Mouse (Mus musculus): Measurements from ENCODE around the gene Efcab5. TPM values are rescaled to one million over a fixed set of nuclear protein-coding genes. Genes with fewer than 3 reads are reported as not detected.

Gene Efcab5
- total RNA-seq (2014; fragmentation: Nextera tagmentation) (0.53 and 5.1 TPM in 2 replicates), total RNA-seq (2017) (0.66 and 0.87 TPM in 2 replicates), polyA plus RNA-seq (2012) (0.04 and 0.08 TPM in 2 replicates)

DNA sequence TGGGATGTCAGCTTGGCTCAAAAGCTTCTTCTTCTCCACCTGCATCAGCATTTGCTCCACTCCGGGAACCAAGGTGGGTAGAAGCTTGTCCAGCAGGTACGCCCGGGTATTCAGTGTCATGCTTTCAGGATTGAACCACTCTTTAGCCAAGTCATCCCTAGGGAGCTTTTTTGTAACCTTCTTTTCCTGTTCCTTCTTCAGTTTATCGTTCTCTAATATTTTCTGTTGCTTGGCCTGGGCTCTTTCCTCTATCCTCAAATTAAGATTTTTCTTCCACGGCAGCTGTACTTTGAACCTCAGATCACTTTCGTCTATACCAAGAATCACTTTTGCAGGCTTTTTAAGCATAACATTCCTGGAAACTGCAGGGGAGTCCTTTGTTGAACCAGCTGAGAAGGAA lies at the start of gene Efcab5:
Gene Efcab5, minus strand, starts transcription at position 101 of the 400 bp plus-strand sequence.
- no peak for TF ChIP-seq GATA1 (IDR thresholded peaks at IDR 0.05; ENCODE audit: borderline replicate concordance, low read length)
- no peak for TF ChIP-seq GATA2 (IDR thresholded peaks at IDR 0.05; ENCODE audit: borderline replicate concordance, low read depth, low read length)
- TF ChIP-seq POLR2AphosphoS5 (IDR thresholded peaks at IDR 0.05; ENCODE audit: insufficient replicate concordance, low read depth, low read length), result no peak
- no peak for TF ChIP-seq CTCF (IDR thresholded peaks at IDR 0.05; ENCODE audit: low read depth, low read length)
- no peak for TF ChIP-seq TAL1 (conservative IDR thresholded peaks at IDR 0.05; ENCODE audit: low read depth, low read length)
- Histone ChIP-seq H3K9me3 (replicated peaks) (no peaks in the 10 kb centered on the region), H3K4me1 (ENCODE audit: insufficient read depth, low read depth, low read length) (no peaks in the 10 kb centered on the region), H3K4me3 (ENCODE audit: low read depth, low read length) (no peak within 1 kb of the TSS), H3K36me3 (replicated peaks) (no peaks in the 10 kb centered on the region), H3K27me3 (ENCODE audit: insufficient read depth, low read length) (no peaks in the 10 kb centered on the region)
- DNase-seq (ENCODE audit: low spot score) (no peak), ATAC-seq (ENCODE audit: extremely low read depth, insufficient number of reproducible peaks, low FRiP score, poor library complexity, severe bottlenecking) (no peak)

DNA sequence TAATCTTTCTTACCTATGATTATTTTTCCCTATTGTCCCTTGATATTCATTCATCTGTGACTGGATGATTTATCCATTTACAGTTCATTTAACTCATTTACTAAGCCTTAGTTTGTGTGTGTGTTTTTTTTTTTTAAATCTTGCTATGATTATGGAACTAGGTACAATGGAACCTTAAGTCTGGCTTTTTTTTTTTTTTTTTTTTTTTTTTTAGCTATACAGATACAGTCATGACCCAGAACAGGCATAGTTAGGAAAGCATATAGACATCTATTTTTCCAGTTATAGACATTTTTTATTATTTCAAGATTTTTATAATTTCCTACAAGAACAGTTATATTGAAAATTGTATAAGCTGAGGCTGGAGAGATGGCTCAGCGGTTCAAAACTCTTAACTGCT lies 46.5 kb upstream of the Efcab5 start:
- Histone ChIP-seq H3K36me3 (replicated peaks) (peaks cover 4% of the 10 kb centered on the region), H3K9me3 (replicated peaks) (no peaks in the 10 kb centered on the region), H3K4me1 (ENCODE audit: insufficient read depth, low read depth, low read length) (peaks cover 8% of the 10 kb centered on the region), H3K27me3 (ENCODE audit: insufficient read depth, low read length) (no peaks in the 10 kb centered on the region), H3K4me3 (ENCODE audit: low read depth, low read length) (no peak overlapping the region)
- ATAC-seq (ENCODE audit: extremely low read depth, insufficient number of reproducible peaks, low FRiP score, poor library complexity, severe bottlenecking) (no peak), DNase-seq (ENCODE audit: low spot score) (no peak)
- TF ChIP-seq TAL1 (conservative IDR thresholded peaks at IDR 0.05; ENCODE audit: low read depth, low read length) (no peak), GATA1 (IDR thresholded peaks at IDR 0.05; ENCODE audit: borderline replicate concordance, low read length) (no peak), GATA2 (IDR thresholded peaks at IDR 0.05; ENCODE audit: borderline replicate concordance, low read depth, low read length) (no peak), CTCF (IDR thresholded peaks at IDR 0.05; ENCODE audit: low read depth, low read length) (no peak), POLR2AphosphoS5 (IDR thresholded peaks at IDR 0.05; ENCODE audit: insufficient replicate concordance, low read depth, low read length) (no peak)

DNA sequence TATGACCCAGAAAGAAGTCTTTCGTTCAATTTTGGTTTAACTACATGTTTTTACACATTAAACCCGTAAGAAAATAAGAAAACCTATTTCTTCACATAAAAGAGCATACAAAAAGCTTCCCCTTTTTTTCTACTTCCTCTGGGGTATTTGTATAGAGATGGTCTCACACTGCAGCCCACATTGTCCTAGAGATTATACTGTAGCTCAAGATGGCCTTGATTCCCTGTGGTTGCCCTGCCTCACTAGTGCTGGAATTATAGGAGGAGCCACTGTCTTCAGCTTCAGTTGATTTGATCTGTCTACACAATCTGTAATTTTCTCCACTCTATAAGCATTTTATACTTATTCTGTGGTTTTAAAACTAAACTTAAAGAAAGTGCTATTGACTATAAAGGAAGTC lies 42.7 kb upstream of the Efcab5 start:
- no peak for DNase-seq (ENCODE audit: low spot score)
- Histone ChIP-seq H3K27me3 (ENCODE audit: insufficient read depth, low read length) (no peaks in the 10 kb centered on the region), H3K4me1 (ENCODE audit: insufficient read depth, low read depth, low read length) (no peaks in the 10 kb centered on the region; the same call in 1 of the 2 replicates), H3K36me3 (replicated peaks) (peaks cover 4% of the 10 kb centered on the region), H3K4me3 (ENCODE audit: low read depth, low read length) (no peak overlapping the region), H3K9me3 (replicated peaks) (no peaks in the 10 kb centered on the region)
- TF ChIP-seq CTCF (IDR thresholded peaks at IDR 0.05; ENCODE audit: low read depth, low read length), result no peak
- no peak for TF ChIP-seq GATA1 (IDR thresholded peaks at IDR 0.05; ENCODE audit: borderline replicate concordance, low read length)
- TF ChIP-seq TAL1 (conservative IDR thresholded peaks at IDR 0.05; ENCODE audit: low read depth, low read length), result no peak
- TF ChIP-seq GATA2 (IDR thresholded peaks at IDR 0.05; ENCODE audit: borderline replicate concordance, low read depth, low read length), result no peak
- TF ChIP-seq POLR2AphosphoS5 (IDR thresholded peaks at IDR 0.05; ENCODE audit: insufficient replicate concordance, low read depth, low read length), result no peak
- ATAC-seq (ENCODE audit: extremely low read depth, insufficient number of reproducible peaks, low FRiP score, poor library complexity, severe bottlenecking), result no peak

- no peaks in the 10 kb centered on the region for H3K27me3 ChIP-seq (ENCODE audit: insufficient read depth, low read length)
- ATAC-seq (ENCODE audit: extremely low read depth, insufficient number of reproducible peaks, low FRiP score, poor library complexity, severe bottlenecking), result no peak
- no peaks in the 10 kb centered on the region for H3K36me3 ChIP-seq (replicated peaks)
- H3K9me3 ChIP-seq (replicated peaks), result no peaks in the 10 kb centered on the region
- no peak for DNase-seq (ENCODE audit: low spot score)
- H3K4me1 ChIP-seq (ENCODE audit: insufficient read depth, low read depth, low read length), result no peaks in the 10 kb centered on the region; the same call in 1 of the 2 replicates
- H3K4me3 ChIP-seq (ENCODE audit: low read depth, low read length), result no peak overlapping the region
- no peak for TF ChIP-seq CTCF (IDR thresholded peaks at IDR 0.05; ENCODE audit: low read depth, low read length)
- no peak for TF ChIP-seq GATA2 (IDR thresholded peaks at IDR 0.05; ENCODE audit: borderline replicate concordance, low read depth, low read length)
- no peak for TF ChIP-seq TAL1 (conservative IDR thresholded peaks at IDR 0.05; ENCODE audit: low read depth, low read length)
Measured at GRCm38 (mm10) chr11:77230765-77231164, 42.0 kb upstream of the Efcab5 start.

DNA sequence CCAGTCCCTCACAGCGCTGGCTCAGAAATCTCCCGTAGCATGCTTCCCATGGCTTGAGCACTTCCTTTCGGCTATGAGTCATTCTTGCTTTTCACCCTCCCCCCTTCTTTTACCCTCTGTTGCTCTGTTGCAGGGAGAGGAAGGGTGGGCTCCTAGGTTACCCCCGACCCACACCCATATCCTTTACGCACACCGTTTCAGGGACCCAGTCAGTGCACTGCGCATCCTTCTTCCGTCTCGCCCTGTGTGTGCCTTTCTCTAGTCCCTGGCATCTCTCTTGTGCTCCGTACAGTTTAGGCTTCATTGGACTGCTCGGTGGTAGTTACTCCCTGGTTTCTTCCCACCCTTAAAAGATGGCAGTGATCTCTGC lies 28.0 kb upstream of the Efcab5 start:
- ATAC-seq (ENCODE audit: extremely low read depth, insufficient number of reproducible peaks, low FRiP score, poor library complexity, severe bottlenecking) (no peak), DNase-seq (ENCODE audit: low spot score) (peak; percentile 7)
- peak overlapping the region; percentile 80 for H3K4me3 ChIP-seq (ENCODE audit: low read depth, low read length)
- no peaks in the 10 kb centered on the region for H3K36me3 ChIP-seq (replicated peaks)
- no peaks in the 10 kb centered on the region for H3K27me3 ChIP-seq (ENCODE audit: insufficient read depth, low read length)
- peaks cover 20% of the 10 kb centered on the region for H3K4me1 ChIP-seq (ENCODE audit: insufficient read depth, low read depth, low read length)
- TF ChIP-seq TAL1 (conservative IDR thresholded peaks at IDR 0.05; ENCODE audit: low read depth, low read length) (no peak), POLR2AphosphoS5 (IDR thresholded peaks at IDR 0.05; ENCODE audit: insufficient replicate concordance, low read depth, low read length) (no peak), GATA2 (IDR thresholded peaks at IDR 0.05; ENCODE audit: borderline replicate concordance, low read depth, low read length) (no peak), CTCF (IDR thresholded peaks at IDR 0.05; ENCODE audit: low read depth, low read length) (no peak), GATA1 (IDR thresholded peaks at IDR 0.05; ENCODE audit: borderline replicate concordance, low read length) (no peak)
- H3K9me3 ChIP-seq (replicated peaks), result no peaks in the 10 kb centered on the region

DNA sequence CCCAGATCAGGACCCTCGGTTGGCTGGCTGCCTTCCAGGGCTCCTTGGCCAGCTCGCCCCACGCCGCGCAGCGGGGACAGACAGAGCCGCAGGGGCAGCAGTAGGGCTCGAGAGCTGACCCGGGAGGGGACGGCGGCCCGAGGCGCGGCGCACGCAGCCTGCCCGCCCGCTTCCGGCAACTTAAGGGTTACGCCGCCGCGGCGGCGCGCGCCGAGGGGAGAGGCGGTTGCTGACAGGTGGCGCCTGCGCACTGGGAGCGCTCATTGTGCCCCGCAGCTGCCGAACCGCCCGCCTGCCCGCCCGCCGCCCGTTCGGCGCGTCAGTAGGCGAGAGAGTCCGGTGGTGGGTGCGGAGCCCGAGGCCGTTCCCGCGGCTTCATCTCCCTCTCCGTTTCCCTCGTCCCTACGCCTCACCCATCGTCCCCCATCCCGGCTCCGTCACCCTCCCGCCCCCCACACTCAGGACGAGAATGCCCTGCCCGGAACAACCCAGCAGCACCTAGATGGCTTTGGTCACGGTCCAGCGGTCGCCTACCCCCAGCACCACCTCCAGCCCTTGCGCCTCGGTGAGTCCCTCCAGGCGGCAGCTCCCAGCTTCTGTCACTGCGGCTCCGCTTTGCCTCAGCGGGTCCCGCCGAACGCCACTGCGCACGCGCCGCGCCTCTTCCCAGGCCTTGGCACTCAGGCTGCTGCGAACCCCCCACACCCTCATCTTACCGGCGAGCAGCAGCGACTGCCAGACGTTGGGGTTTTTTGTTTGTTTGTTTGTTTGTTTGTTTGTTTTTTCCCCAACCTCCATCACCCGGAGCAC lies 27.4 kb upstream of the Efcab5 start, which contains the start of gene Ssh2:
Gene Ssh2, plus strand, starts transcription at position 337 of the 810 bp plus-strand sequence.
- peaks cover 20% of the 10 kb centered on the region for H3K4me1 ChIP-seq (ENCODE audit: insufficient read depth, low read depth, low read length)
- no peaks in the 10 kb centered on the region for H3K36me3 ChIP-seq (replicated peaks)
- H3K27me3 ChIP-seq (ENCODE audit: insufficient read depth, low read length), result no peaks in the 10 kb centered on the region
- H3K9me3 ChIP-seq (replicated peaks), result no peaks in the 10 kb centered on the region
- peak within 1 kb of the TSS; percentile 80 for H3K4me3 ChIP-seq (ENCODE audit: low read depth, low read length)
- DNase-seq (ENCODE audit: low spot score) (peak; percentile 79), ATAC-seq (ENCODE audit: extremely low read depth, insufficient number of reproducible peaks, low FRiP score, poor library complexity, severe bottlenecking) (no peak; the same call in 1 of the 2 replicates)
- no peak for TF ChIP-seq TAL1 (conservative IDR thresholded peaks at IDR 0.05; ENCODE audit: low read depth, low read length)
- no peak for TF ChIP-seq CTCF (IDR thresholded peaks at IDR 0.05; ENCODE audit: low read depth, low read length)
- no peak for TF ChIP-seq GATA1 (IDR thresholded peaks at IDR 0.05; ENCODE audit: borderline replicate concordance, low read length)
- TF ChIP-seq GATA2 (IDR thresholded peaks at IDR 0.05; ENCODE audit: borderline replicate concordance, low read depth, low read length), result no peak
- no peak for TF ChIP-seq POLR2AphosphoS5 (IDR thresholded peaks at IDR 0.05; ENCODE audit: insufficient replicate concordance, low read depth, low read length)
